Mouse (Mus musculus): ENCODE data around the gene Meis2. TPM values are rescaled to one million over a fixed set of nuclear protein-coding genes. Genes with fewer than 3 reads are reported as not detected.

Gene Meis2
- polyA plus RNA-seq, 2 experiments = 0.69 to 1.5 TPM

GRCm38 (mm10) chr2:115860141-115860480 lies 205.5 kb downstream of the Meis2 start:
- H3K27ac ChIP-seq = no peak overlapping the region
- ATAC-seq (ENCODE audit: insufficient read depth) (no peak), DNase-seq (ENCODE audit: low read depth in 3 of 3, low spot score in 3 of 3) (no peak)
- no peak overlapping the region for H3K9ac ChIP-seq (replicated peaks)
- 0 out of 4 replicates have a peak, but pooled peaks cover 0 to 1% of the 10 kb centered on the region in 2 experiments for H3K4me1 ChIP-seq (replicated peaks; ENCODE audit: control insufficient read depth in 2 of 2, insufficient read depth in 2 of 2, low read length in 1 of 2)
- no peaks in the 10 kb centered on the region for H3K9me3 ChIP-seq (ENCODE audit: control insufficient read depth, low read length)
- peaks cover 62% of the 10 kb centered on the region for H3K27me3 ChIP-seq (ENCODE audit: control insufficient read depth, insufficient read depth, low read length)
- WGBS (ENCODE audit: insufficient replicate concordance) = under 1% methylated on average over 15 of the region's 15 CpGs
- H3K36me3 ChIP-seq (replicated peaks; ENCODE audit: control insufficient read depth, insufficient read depth, low read depth) = no peaks in the 10 kb centered on the region
- no peak for TF ChIP-seq EP300 (IDR thresholded peaks at IDR 0.05; ENCODE audit: low read depth)
- no peak for TF ChIP-seq CTCF (IDR thresholded peaks at IDR 0.05; ENCODE audit: low read depth)
- H3K4me2 ChIP-seq (ENCODE audit: low read depth) = peak overlapping the region; percentile 45
- H3K4me3 ChIP-seq (ENCODE audit: insufficient read depth in 1 of 2, low read depth in 2 of 2, low read length in 2 of 2) = peak overlapping the region in 1 of 2 experiments; percentile 20; a peak in 2 of 4 replicates

- WGBS (ENCODE audit: insufficient replicate concordance) = 3% methylated on average over 27 of the region's 27 CpGs
Measured at GRCm38 (mm10) chr2:115859371-115860140, 206.1 kb downstream of the Meis2 start.

GRCm38 (mm10) chr2:115858927-115859326 lies 206.7 kb downstream of the Meis2 start:
- Histone ChIP-seq H3K9me3 (ENCODE audit: control insufficient read depth, low read length) (no peaks in the 10 kb centered on the region), H3K4me2 (ENCODE audit: low read depth) (peak overlapping the region; percentile 45), H3K4me1 (replicated peaks; ENCODE audit: control insufficient read depth in 2 of 2, insufficient read depth in 2 of 2, low read length in 1 of 2) (0 out of 4 replicates have a peak, but pooled peaks cover 0 to 1% of the 10 kb centered on the region in 2 experiments), H3K9ac (replicated peaks) (no peak overlapping the region), H3K4me3 (ENCODE audit: insufficient read depth in 1 of 2, low read depth in 2 of 2, low read length in 2 of 2) (no peak overlapping the region), H3K36me3 (replicated peaks; ENCODE audit: control insufficient read depth, insufficient read depth, low read depth) (no peaks in the 10 kb centered on the region), H3K27me3 (ENCODE audit: control insufficient read depth, insufficient read depth, low read length) (peaks cover 74% of the 10 kb centered on the region), H3K27ac (no peak overlapping the region)
- WGBS (ENCODE audit: insufficient replicate concordance) = 2% methylated on average over 10 of the region's 10 CpGs
- no peak for TF ChIP-seq EP300 (IDR thresholded peaks at IDR 0.05; ENCODE audit: low read depth)
- TF ChIP-seq CTCF (IDR thresholded peaks at IDR 0.05; ENCODE audit: low read depth) = no peak
- DNase-seq (ENCODE audit: low read depth in 3 of 3, low spot score in 3 of 3) (no peak), ATAC-seq (ENCODE audit: insufficient read depth) (no peak)

More at GRCm38 (mm10) chr2:115859371-115860140, 206.1 kb downstream of the Meis2 start:
- Histone ChIP-seq H3K9me3 (ENCODE audit: control insufficient read depth, low read length) (no peaks in the 10 kb centered on the region), H3K9ac (replicated peaks) (no peak overlapping the region), H3K27me3 (ENCODE audit: control insufficient read depth, insufficient read depth, low read length) (peaks cover 67% of the 10 kb centered on the region), H3K36me3 (replicated peaks; ENCODE audit: control insufficient read depth, insufficient read depth, low read depth) (no peaks in the 10 kb centered on the region), H3K4me1 (replicated peaks; ENCODE audit: control insufficient read depth in 2 of 2, insufficient read depth in 2 of 2, low read length in 1 of 2) (0 out of 4 replicates have a peak, but pooled peaks cover 0 to 1% of the 10 kb centered on the region in 2 experiments), H3K4me2 (ENCODE audit: low read depth) (peak overlapping the region; percentile 45), H3K27ac (no peak overlapping the region), H3K4me3 (ENCODE audit: insufficient read depth in 1 of 2, low read depth in 2 of 2, low read length in 2 of 2) (peak overlapping the region; percentile 13 to 14; a peak in 3 of 4 replicates)
- DNase-seq (ENCODE audit: low read depth in 3 of 3, low spot score in 3 of 3) = no peak
- TF ChIP-seq EP300 (IDR thresholded peaks at IDR 0.05; ENCODE audit: low read depth) (no peak), CTCF (IDR thresholded peaks at IDR 0.05; ENCODE audit: low read depth) (no peak)
- ATAC-seq (ENCODE audit: insufficient read depth) = no peak

GRCm38 (mm10) chr2:115858246-115858645 lies 207.4 kb downstream of the Meis2 start:
- H3K4me1 ChIP-seq (replicated peaks; ENCODE audit: control insufficient read depth in 2 of 2, insufficient read depth in 2 of 2, low read length in 1 of 2) = 0 out of 4 replicates have a peak, but pooled peaks cover 0 to 1% of the 10 kb centered on the region in 2 experiments
- DNase-seq (ENCODE audit: low read depth in 3 of 3, low spot score in 3 of 3) = no peak
- H3K9me3 ChIP-seq (ENCODE audit: control insufficient read depth, low read length) = no peaks in the 10 kb centered on the region
- H3K4me3 ChIP-seq (ENCODE audit: insufficient read depth in 1 of 2, low read depth in 2 of 2, low read length in 2 of 2) = no peak overlapping the region
- ATAC-seq (ENCODE audit: insufficient read depth) = no peak
- H3K36me3 ChIP-seq (replicated peaks; ENCODE audit: control insufficient read depth, insufficient read depth, low read depth) = no peaks in the 10 kb centered on the region
- H3K9ac ChIP-seq (replicated peaks) = no peak overlapping the region
- peaks cover 80% of the 10 kb centered on the region for H3K27me3 ChIP-seq (ENCODE audit: control insufficient read depth, insufficient read depth, low read length)
- H3K27ac ChIP-seq = no peak overlapping the region
- no peak for TF ChIP-seq CTCF (IDR thresholded peaks at IDR 0.05; ENCODE audit: low read depth)
- TF ChIP-seq EP300 (IDR thresholded peaks at IDR 0.05; ENCODE audit: low read depth) = no peak
- 8% methylated on average over 8 of the region's 8 CpGs for WGBS (ENCODE audit: insufficient replicate concordance)
- no peak overlapping the region for H3K4me2 ChIP-seq (ENCODE audit: low read depth)

Data from liver, embryonic 14.5 days (tissue).